Mouse (Mus musculus) gastrocnemius, adult 8-10 months (tissue): ENCODE data around the gene Gm47985. TPM values are rescaled to one million over a fixed set of nuclear protein-coding genes. Genes with fewer than 3 reads are reported as not detected.
"Not testable (repeated sequence)": the region's sequence is repeated elsewhere in the genome, so short reads cannot be mapped to it uniquely, and the experiment has no call there.

Experiments
- DNase-seq, 2 experiments: peaks; one replicate each; pipeline ENCODE4 v3.0.0; 2022; ENCODE audit warnings: low spot score in 2 of 2
- total RNA-seq, 4 experiments: library from RNA; stranded (reverse); gene quantifications; 2 replicates each; pipeline ENCODE4 v1.2.4; 2022

The Gm47985 gene
- total RNA-seq, result under 1 TPM in 2 of 4 experiments, not detected in 2; 0.16 to 0.22 TPM

GRCm38 (mm10) chr1:151182266-151182665, at the start of gene Gm47985:
Gm47985 (plus strand) TSS chr1:151182537.
- not testable (repeated sequence) for DNase-seq

DNA sequence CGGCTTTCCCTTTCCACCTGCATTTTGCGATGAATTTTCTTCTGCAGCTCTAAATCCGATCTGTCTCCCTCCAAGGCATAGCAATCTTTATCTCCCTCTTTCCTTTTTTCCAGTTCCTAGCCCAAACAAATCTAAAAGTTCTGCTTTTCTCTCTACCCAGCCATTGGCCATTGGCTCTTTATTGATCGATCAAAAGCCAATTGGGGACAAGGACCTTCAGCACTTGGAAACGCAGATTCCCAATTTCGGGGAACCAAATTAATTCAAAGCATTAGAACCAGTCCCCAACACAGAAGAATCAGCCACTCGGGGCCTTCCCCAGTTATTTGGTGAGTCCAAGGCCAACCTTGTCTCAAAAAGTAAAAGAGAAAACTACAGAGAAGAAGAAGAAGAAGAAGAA, 49.7 kb upstream of the Gm47985 start:
- no peak for DNase-seq

- no peak for DNase-seq
Observed at GRCm38 (mm10) chr1:151138388-151138787, 43.9 kb upstream of the Gm47985 start.

GRCm38 (mm10) chr1:151140956-151141355, 41.4 kb upstream of the Gm47985 start:
- no peak for DNase-seq

GRCm38 (mm10) chr1:151144471-151145146, 37.7 kb upstream of the Gm47985 start:
- DNase-seq, result no peak

- no peak for DNase-seq
Observed at GRCm38 (mm10) chr1:151147801-151148200, 34.5 kb upstream of the Gm47985 start.

- no peak for DNase-seq
Observed at GRCm38 (mm10) chr1:151150211-151150610, 32.1 kb upstream of the Gm47985 start.

GRCm38 (mm10) chr1:151151089-151151488, 31.2 kb upstream of the Gm47985 start:
- no peak for DNase-seq

DNA sequence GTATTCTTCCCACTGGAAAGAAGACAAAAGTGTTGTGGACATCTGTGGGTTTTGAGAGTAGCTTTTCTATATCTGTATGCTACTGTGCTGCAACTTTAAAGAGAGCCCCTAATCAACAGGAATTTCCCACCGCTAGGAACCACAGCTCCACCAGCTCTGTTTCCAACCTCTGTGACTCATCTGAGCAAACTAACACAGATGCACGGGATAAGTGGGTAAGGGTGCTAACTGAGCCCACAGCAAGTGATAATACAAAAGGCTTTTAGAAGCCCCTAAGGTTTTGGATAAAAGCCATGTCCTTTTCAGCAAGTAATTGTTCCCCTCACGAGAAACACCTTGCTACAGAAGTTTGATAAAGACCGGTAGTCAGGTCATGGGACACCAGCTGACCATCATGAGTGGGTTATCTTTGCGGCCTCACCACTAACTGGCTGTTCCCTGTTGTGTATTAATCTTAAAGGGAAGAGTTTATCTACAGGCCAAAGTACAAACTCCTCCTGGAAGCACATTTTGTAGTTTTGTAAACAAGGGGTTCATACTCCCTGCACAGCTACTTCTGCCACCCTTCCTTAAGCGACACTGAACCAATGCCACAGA, 29.2 kb upstream of the Gm47985 start:
- no peak for DNase-seq

- DNase-seq, result not testable (repeated sequence)
Observed at GRCm38 (mm10) chr1:151154131-151154530, 28.2 kb upstream of the Gm47985 start.

GRCm38 (mm10) chr1:151156129-151156528, 26.2 kb upstream of the Gm47985 start:
- DNase-seq, result no peak

DNA sequence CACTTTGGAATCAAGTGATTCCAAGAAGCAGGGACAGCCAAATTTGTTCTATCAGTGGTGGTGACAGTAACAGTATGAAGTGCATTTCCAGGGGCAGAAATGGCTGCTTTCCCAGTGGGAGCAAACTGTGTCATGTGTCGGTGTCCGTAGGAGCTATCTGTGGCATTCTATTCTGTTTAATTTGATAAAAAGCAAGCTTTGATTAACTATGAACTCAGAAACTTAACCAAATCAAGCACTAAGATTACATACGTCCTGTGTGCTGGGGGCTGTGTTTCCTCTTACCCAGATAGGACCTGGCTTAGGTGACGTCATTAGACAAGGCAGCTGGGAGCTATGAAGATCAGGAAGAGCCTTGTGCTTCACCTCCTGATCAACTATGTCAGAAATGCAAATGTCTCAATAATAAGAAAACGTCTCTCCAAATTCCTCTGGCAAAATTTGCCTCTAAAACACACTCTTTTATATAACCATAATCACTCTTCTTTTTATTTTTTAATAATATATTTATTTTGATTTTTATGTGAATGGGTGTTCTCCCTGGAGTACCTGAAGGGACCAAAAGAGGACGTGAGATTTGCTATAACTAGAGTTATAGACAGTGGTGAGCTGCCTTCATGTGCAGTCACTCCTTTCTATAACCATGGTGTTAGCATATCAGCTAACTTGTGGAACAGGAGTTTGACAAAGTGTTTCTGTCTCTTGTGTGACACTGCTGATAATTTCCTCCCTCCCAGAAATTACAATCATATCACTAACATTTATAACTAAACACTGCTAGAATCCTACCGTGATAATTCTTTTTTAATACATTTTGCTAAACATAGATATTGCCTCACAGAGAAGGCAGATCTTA, 25.3 kb upstream of the Gm47985 start:
- DNase-seq, result no peak

DNA sequence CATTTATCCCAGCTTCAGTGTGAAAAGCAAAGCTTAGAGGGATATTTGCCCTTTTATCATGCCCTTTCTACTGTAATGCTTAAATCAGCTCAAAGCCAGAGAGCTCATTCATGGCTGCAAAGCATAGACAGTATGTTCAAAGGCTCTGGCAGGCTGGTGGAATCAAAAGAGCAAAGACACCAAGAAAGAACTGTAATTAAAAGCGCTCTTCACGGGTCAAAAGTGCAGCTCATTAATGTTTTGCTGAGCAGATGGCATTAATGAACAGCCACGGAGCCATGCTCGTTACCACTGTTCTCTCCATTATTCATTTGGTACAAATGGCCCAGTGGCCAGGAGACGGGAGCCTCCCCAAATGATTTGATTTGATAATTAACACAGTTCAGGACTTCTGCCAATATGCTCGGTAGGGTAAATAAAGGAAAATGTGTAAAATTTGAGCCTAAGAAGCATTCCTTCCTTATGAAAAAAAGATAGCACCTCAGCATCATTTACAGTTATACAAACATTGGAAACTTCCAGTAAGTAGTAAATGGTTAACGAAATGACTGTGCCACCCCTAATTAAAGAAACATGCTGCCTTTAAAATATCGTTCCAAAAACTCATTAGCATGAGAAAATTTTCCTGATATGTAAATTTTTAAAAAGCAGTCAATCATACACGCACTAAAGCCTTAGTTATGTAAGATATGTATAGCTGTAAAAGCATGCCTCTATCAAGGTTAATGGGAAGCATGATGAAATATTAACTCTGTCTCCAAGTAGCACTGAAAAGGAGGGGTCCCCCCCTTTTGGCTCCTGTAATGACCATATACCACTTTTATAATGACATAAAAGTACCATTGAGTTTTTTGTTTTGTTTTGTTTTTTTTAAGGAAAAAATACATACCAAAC, 24.1 kb upstream of the Gm47985 start:
- DNase-seq, result no peak

DNA sequence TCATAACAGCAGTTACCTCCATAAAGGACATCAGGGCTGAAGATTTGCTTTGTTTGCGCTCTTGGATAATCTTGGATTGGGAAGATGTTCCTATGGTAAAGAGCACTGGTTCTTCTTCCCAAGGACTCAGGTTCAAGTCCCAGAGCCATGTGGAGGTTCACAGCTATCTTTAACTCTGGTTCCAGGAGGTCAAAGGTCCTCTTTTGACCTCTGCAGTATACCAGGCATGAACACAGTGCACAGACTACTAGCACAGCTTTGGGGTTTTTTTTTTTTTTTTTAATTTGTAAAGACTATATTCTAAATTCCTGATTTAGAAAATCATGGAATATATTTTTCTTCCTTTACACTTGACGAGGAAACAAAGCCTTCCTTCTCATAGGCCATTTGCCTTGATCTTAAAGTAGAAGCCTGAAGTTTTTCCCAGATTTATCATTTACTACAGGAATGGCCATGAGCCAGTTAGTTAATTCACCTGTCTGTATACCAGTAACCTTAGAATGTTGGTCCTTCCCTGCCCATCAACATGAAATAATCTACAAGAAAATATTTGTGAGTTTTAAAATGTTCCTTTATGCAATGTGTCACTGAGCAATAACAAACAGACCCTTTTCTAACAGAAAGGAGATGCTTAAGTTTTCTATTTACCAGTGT, 23.4 kb upstream of the Gm47985 start:
- no peak for DNase-seq

DNA sequence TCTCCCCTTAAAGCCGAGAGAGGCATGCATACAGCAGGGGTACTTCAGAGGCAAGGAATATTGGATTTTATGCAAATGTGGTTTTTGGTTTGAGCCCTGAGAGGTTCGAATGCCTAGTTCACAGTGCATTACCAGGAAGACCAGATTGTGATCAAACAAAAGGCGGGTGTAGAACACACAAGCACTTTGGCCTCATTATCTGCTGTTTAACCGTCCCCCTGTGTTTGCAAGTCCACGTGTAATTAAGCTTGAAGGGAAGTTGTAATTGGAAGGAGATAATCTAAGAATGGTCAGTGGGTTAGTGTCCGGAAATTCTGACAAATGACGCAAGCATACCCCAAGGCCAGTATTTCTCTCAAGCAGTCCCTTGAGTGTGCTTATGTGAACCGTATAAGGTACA, 16.3 kb upstream of the Gm47985 start:
- DNase-seq, result no peak

DNA sequence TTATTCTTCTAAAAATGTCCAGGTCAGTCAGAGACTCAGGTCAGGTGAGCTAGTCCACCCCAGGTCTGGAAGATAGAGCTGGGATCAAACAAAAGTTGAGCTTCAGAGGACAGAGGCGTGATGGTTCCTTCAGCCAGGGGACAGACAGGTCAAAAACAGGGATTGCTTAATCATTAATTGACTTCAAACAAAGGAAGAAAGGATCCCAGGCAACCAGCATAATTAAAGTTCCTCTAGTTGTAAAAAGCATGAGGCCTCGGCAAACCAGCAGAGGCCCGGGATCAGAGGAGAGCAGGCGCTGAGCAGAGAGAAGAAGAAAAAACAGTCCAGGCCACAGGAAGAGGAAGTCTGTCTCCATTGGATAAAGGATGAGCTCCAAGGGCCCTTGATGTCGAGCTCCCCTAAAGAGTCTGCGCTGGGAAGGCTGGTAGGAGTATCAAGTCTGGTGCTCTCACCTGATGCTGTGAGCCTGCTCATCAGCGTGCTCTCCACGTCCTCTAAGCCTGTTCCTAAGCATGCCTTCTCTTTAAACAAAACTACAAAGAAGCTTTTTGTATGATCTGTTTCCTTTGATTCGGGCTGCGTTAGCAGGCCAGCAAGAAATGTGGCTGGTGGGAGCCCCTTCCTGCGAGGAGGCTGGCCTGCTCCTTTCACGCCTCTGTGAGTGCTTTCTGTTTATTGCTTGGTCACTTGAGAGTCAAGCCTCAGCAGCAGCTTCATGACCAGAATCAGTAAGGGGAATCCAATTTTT, 14.9 kb upstream of the Gm47985 start:
- DNase-seq, result no peak

- DNase-seq, result no peak
Observed at GRCm38 (mm10) chr1:151168637-151169036, 13.7 kb upstream of the Gm47985 start.

DNA sequence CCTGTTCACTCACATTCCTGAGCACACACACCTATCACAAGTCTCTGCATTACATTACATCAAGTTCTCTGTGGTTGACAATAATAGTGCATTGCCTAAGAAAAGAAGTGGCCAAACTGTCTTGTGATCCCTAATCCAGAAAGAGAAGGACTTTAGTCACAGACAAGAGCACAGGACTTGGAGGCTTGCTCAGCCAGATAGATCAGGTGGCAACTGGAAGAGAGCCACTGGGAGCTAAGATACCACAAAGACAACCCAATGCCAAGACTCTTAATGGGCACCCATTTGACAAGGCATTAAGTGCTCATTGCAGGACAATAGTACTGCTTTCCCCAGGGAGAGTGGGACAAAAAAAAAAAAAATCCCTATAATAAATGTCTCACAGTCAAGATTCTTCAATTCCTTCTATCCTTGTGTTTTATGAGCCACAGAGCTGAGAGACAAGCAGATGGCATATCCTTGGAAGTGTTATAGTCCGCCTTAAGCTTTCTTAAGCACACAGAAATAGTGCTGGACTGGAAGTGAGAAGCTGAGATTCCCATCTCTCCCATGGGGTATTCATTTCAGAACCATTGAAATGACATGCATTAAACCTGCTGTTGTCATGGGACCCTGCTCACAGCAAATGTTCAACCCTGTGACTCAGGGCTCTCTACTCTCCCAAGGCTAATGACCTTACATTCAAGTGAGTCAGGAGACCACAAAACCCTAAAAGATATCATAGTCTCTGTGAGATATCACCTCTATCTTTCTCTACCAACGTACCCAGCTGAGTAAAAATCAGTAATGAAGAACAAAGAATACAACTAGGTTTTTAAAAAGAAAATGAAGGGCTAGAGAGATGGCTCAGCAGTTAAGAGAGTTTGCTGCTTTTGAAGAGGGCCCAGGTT, 10.5 kb upstream of the Gm47985 start:
- DNase-seq, result peak; percentile 12 to 19
